Mouse (Mus musculus) left cerebral cortex, adult 9 months (tissue): ENCODE measurements around the gene 2510002D24Rik.

Experiments used
- DNase-seq, 2 experiments: peaks; one replicate each; pipeline ENCODE4 v3.0.0; 2022; ENCODE audit warnings: low spot score in 2 of 2

Gene 2510002D24Rik

DNA sequence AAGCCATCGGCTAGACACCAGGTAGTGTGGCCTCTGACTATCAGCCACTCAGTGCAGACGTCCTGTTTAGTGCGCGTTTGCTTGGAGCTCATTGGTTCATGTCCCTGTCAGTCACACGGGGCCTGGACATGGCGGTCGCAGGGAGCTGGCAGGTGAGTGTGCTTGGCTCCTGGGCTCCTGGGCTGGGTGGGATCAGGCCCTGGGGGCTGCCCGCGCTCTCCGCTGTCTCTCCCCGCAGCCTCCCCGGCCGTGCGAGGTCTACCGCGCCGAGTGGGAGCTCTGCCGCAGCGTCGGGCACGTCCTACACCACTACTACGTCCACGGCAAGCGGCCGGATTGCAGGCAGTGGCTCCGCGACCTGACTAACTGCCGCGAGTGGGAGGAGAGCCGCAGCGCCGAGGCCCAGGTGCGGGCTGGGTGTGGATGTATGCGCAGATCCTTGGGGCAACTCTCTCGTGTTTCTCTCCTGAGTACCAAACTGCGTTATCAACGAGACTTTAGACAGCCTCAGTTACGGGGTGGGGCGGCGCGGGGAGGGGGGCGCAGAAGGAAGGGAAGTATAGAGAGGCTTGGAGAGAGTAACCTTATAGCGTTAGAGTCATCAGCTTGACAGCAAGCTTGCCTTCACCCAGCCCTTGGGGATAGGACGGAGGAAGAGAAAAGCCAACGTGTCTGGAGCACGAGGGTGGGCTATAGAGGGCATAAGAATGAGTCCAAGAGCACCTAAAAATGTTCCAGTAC is at the start of gene 2510002D24Rik, which contains the start of gene Gm28539:
Gene 2510002D24Rik (plus strand): TSS at position 111 of the 741 bp plus-strand sequence.
Gene Gm28539 (plus strand): TSS at position 117 of the 741 bp plus-strand sequence.
- peak; percentile 83 to 96 for DNase-seq

DNA sequence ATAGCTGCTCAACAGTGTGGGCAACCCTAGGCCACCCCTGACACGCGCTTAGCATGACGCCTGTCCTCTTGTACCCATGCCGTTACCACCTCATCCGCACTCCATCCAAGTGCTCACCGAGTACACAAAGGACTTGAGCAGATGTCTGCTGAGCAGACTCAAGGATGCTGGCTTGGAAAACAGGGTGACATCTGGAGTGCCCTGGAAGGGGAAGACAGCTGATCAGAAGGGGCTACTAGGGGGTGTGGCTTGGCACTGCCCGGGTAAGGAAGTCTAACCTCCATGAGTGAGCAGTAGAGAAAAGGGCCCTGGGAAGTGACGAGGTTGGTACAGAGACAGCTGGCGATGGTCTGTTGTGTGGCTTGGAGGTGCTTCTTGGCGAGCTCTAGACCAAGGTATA is 49.7 kb upstream of the 2510002D24Rik start:
- DNase-seq = no peak

DNA sequence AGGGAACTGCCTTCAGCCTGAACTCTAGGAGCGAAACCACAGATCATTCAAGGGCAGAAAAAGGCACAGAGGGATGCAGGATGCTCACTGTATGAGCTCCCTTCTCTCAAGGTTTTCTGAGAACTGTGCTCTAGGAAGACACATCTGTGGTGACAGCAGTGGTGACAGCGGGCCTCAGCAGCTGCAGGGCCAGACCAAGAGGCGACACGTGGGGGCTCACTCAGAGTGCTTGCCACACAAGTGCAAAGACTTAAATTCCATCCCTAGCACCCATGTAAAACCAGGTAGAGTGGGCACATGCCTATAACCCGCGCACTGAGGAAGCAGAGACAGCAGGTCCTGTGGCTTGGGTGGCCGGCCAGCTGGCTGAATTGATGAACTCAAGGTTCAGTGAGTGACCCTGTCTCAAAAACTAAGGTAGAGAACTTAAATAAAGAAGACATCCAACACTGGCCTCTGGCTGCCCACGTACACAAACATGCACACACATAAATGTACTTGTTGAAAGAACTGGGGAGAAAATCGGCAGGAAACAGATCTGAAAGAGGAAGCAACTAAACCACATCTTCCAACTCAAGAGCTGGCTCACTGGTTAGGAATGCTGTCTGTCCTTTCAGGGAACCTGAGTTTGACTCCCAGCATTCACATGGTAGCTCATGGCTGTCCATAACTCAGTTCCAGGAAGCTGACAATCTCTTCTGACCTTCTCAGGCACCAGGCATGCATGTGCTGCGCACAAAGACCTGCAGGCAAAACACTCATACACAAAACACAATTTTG is 47.6 kb upstream of the 2510002D24Rik start:
- no peak for DNase-seq

DNA sequence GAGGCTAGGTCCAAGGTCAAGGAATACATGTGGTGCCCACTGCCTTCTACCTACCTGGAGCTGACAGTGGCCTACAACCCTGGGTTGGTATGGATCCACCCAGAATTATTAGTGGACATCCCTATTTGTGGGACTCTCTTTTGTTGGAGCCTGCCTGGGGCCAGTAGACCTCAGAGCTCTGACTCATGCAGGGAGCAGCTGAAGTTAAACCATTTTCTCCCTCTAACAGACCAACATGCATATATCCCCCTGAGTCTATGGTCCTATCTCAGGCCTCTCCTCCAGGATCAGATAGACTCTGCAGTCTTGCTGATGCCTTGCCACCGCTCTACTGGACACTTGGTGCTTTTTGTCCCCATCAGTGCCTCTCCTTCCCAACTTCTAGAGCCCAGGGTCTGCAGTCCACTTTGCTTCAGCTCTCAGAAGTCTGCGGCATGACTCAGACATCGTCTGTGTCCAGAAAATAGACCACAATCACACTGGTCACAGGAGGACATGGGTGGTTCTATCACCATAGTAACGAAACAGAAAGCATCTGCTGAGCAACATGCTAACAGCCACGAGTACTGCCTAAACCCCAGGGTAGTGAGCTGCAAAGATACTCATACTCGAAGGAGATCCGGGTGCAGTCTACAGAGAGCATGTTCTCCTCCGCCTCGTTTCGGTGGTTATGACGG is 41.0 kb upstream of the 2510002D24Rik start:
- peak in 1 of 2 experiments; percentile 35 for DNase-seq

DNA sequence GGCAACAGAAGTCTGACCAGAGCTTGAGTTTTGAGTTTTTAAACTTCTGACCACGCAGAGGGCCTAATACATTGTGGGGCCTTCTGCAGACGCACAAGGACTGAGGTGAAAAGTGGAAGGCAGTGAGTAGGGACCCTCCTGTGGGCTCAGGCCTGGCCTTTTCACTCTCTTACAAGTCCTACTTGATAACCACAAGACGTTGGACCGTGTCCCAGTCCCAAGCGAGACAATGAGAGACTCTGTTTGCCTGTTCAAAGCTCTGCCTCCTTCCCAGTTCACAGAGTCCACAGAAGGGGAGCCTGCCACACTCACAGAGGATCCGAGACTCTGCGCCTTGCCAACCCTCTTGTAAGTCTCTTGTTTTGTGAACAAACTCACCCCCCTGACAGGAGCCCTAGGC is 39.7 kb upstream of the 2510002D24Rik start:
- no peak for DNase-seq

DNA sequence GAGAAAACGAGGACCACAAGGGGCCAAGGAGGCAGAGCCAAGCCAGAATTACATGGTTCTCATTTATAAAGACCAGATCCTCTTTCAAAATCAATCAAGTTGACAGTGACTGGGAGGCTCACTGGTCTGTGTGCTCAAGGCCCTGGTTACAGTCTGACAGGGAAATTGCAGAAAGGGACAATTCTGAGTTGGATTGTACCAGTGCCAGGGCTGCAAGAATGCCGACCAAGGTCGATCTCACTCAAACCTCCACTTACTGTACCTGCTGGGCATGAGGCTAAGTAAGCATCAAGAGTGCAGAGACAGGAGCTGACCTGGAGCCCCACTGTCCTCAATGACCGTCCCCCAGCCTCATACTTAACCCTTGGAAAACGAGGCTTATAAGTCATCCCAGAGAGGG is 38.2 kb upstream of the 2510002D24Rik start:
- DNase-seq = no peak

DNA sequence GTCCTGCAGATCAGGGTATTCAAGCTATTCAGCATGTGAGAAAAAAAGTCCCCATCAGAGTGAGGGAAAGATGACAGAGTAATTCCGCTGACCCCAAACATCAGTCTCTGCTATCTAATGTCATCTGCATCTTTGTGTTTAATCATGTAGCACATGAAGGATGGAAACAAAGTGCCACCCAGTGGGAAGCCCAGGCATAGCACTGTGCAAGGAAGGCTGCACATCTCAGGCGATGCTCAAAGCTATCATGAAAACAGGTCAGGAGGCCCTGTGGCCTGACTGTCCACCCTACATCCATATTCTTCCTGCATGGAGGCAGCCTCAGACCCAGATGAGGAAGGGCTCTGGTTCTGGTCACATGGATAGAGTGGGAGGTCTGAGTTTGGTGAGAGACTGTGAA is 37.5 kb upstream of the 2510002D24Rik start:
- DNase-seq = peak in 1 of 2 experiments; percentile 74

DNA sequence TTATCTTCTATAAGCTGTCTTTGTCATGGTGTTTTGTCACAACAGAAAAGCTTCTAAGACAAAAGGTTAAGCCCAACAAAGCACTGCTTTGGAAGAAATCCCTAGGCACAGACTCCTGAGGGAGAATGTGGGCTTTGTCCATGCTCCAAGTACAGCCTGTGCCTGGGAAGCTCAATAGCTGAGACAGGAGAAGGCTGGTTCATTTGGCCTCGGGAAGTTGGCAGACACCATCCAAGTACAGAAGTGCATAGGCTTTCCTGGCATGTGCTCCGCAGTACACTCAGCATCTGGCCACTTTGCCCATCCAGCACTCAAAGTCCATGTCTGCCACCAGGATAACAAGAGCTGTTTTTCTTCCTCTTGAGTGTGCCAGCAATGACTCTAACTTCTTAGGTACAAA is 30.6 kb upstream of the 2510002D24Rik start:
- no peak for DNase-seq

DNA sequence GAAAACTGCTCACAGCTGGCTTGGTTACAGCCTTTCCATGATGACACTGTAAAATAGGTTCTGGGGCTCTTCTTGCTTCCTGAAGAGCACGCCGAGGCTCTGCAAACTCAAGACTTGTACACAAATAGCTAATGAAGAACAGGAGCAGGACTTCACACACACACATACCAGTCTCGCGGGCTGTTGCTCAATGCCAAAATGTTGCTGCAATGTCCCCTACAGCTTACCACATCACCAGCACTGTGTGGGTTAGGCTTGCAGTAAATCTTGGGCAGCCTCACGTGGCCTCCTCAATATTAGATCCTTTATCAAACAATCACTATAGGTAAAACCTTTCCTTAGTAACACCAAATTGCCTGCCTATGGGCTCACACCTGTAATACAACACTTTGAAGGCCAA is 27.4 kb upstream of the 2510002D24Rik start:
- DNase-seq = no peak

DNA sequence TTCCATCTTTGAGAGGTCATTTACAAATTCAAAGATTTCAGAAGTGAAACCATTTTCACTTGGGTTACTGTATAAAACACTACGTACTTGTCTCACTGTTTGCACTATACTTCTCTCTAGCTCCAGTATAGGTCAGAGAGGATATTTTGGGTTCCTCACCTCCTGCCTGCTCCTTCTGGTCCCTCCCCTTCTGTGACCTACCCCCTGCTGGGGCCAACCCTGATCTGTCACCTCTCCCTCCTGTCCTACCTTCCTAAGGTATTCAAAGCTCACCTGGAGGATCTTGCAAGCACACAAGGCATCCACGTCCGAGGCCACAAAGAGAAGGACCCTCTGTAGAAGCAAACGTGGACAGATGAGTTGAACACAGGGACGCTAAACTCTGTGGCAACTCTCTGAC is 25.3 kb upstream of the 2510002D24Rik start:
- DNase-seq = no peak

DNA sequence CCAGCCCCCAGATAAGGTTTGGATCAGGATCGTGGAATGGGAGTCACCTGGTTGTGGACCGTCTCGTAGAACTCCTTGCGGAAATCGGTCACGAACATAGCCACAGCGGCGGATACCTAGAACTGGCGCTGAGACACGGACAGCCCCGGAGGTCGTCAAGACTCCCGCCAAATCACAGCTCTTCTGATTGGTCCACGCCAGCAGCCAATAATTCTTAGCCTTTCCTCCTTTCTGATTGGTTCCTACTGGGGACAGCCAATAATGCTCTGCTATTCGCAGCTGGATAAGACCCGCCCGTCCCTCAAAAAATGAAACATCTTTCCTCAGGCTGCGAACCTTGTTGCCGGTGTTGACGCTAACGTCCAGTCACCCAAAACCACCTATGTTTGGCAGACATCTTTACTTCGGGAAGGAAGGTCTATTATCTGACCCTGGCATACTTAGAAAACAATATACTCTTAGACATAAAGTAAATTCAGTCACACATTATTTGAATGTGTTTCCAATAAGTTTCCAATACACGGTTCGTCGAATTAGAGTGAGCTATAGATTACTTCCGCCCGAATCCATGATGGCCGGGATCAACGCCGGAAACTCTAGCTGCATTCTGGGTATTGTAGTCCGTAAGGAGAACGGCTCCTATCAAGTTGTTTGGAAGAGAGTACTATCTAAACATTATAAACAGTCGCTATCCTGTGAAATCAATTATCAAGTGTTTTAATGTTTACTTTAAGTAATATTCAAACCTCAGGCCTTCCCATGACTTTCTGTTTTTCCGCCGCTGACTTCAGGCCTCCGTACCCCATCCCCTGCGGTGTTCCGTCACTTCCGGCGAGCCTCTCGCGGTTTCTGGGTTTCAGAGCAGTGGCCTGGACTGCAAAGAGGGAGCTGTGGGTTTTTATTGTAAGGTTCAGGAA is 24.7 kb upstream of the 2510002D24Rik start, which contains the start of the genes Ufd1 and Cdc45:
Gene Ufd1 (plus strand): TSS at position 312 of the 917 bp plus-strand sequence.
Gene Cdc45 (minus strand): TSS at position 520 of the 917 bp plus-strand sequence.
- peak; percentile 91 to 93 for DNase-seq

DNA sequence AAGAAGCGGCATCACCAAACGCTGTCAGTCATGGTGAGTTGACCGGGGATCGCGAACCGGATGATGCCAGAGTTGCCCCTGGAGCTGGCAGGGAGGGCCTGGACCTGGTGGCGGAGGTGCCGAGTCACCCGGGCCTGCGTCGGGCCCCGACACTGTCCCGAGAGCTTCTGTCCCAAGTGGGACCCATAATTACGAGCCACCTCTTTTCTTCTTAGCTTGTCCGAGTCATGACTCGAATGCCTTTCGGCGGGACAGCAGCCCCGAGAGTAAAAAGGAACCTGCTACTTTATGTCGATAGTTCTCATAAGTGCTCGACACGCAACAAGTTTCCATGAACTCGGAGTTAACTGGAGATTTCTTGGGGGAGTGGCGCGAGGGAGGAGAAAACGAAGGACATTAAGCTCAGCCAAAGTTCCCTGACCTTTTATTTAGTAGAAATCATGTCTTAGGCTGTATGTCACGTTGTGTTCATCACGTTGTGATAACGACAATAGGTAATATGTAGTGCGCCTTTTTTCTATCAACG is 23.9 kb upstream of the 2510002D24Rik start:
- no peak for DNase-seq

DNA sequence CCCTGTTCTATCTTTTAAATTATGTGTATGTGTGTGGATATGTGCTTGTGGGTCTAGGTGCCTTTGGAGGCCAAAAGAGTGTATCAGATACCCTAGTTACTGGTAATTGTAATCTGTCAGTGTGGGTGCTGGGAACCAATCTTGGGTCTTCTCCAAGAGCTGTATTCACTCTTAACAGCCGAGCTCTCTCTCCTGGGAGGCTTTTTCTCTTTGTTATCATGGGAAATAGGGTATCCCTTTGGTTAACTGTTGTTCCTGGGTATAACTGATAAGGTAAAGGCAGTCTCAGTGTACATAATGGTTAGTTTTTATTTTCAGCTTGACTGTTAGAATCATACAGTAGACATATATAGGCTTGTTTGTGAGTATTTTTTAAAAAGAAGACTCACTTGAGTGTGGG is 14.0 kb upstream of the 2510002D24Rik start:
- DNase-seq = no peak

DNA sequence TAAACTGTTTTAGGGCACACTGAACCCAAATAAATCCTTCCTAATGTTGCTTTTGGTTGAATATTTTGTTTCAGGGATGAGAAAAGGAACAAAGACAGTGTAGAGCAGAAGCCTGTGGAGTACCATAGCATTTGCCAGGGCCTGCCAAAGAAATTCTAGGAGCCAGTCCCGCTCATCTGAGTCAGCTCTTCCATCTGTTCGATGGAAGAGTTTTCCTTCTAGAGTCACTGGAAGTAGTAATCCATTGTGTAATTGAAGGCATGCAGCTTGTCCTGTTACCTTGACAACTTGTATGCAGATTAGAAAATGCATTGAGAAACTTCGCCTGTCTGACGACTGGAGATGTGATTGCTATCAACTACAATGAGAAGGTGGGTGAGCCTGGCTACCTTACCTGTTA is 13.5 kb upstream of the 2510002D24Rik start:
- peak in 1 of 2 experiments; percentile 41 for DNase-seq

DNA sequence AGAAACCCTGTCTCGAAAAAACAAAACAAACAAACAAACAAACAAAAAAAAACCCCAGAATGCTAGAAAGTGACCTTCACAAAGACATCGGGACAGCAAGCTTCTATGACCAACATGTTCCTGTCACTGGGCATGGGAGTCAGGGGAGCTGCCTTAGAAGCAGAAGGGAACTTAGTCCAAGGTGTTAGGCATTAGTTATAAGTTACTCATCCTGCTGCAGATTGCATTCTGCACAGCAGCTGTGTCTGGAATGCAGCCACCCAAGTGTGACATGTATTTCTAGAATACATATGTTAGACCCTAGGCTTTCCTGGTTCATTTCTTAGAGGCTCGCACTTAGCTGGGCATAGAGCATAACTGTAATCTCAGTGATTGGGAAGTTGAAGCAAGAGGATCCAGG is 7.7 kb upstream of the 2510002D24Rik start:
- no peak for DNase-seq

DNA sequence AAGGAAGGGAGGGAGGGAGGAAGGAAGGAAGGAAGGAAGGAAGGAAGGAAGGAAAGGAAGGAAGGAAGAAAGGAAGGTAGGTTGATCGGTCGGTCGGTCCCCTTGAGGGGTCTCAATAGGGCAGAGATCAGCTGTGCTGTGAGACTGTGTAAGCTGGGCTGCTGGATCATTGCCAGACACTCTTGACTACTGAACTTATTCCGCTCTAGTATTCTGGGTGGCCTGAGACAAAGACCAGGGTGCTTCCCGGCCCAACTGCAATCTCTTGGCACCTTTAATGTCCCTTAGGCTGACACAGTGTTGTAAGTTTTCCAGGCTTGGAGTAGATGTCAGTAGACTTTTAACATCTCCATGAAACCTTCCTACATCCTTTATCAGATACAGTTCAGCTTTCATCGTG is 7.3 kb upstream of the 2510002D24Rik start:
- DNase-seq = no peak

DNA sequence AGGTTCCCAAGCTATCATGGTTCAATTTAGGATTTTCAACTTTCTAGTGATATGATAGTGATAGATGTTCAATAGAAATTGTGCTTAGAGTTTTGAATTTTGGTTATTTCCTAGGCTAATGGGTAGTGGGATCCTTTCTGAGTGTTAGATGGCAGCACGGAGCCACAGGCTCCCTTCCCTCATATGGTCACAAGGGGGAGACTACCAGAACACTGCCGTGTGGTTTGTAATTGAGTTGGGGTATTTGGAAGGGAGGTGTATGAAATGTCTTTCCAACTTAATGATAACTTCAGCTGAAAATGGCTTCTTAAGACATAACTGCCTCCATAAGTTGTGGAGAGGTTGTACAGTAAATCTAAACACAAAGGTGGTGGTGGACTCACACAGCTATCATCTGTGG is 2.9 kb upstream of the 2510002D24Rik start:
- DNase-seq = no peak

DNA sequence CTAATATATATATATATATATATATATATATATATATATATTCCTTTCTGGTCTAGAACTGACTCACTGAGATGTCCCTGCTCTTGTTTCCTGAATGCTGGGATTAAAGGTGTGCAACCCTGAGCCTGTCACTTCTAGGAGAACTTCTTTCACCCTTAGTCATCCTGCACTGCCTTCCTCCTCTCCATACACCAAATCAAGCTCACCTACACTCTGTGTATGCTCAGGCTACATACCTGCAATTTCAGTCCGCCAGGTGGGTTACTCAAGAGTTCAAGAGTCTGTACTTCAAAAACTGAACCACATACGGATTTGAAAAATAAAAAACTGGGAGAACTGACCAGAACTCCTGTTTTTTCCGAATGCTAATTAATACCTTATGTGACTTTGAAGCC is 308 bp upstream of the 2510002D24Rik start:
- DNase-seq = no peak

DNA sequence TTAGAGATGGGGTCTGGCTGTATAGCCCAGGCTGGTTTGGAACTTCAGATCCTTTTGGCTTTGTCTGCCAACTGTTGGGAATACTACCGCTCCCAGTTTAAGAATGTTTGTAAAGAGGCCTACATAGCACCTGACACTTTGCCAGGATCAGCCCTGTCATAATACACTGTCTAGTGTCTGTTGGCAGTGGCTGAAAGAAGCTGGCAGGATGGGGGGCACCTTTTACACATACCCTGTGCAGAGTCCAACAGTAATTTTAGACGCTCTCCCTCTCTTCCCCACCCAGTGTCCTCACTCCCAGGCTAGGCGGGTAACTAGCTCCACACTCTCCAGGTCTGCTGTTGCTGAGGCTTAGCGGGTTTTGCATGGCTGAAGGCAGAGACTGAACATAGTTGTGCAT is 2.0 kb downstream of the 2510002D24Rik start:
- no peak for DNase-seq

DNA sequence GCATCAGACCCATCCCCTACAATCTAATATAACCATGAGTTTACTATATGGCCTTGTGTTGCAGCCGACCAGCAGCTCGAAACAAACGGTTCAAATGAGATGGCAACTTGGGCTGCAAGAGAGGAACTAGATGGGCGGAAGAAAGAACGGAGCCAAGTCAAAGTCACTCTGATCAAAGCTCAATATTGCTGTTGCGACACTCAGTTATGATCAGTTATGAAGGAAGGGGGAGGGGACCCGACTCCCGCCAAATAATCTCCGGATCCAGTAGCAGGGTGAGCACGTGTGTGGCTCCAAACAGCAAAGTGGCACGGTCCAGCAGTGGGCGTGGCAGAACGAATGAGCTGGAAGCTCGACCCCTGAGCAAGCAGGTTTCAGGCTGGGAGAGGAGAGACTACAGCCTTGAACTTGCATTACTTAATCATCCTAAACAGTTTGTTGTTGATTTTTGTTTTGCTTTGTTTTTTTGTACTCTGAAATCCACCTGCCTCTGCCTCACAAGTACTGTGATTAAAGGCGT is 10.0 kb downstream of the 2510002D24Rik start:
- no peak for DNase-seq
